Mouse (Mus musculus): ENCODE data around the gene Sh2b2. TPM values are rescaled to one million over a fixed set of nuclear protein-coding genes. Genes with fewer than 3 reads are reported as not detected.

Gene Sh2b2
- polyA plus RNA-seq (2016; fragmentation: Nextera tagmentation; extraction: Ambion mirVana), result 28.0 and 29.2 TPM in 2 replicates

- 89% methylated on average over 2 of the region's 2 CpGs for WGBS
- no peaks in the 10 kb centered on the region for H3K9me3 ChIP-seq
- no peak for ATAC-seq (ENCODE audit: low FRiP score, low read depth)
- peak within 1 kb of the TSS; percentile 74 for H3K4me2 ChIP-seq (replicated peaks)
- H3K27ac ChIP-seq, result no peak within 1 kb of the TSS
- peaks cover 32% of the 10 kb centered on the region for H3K4me1 ChIP-seq
- H3K27me3 ChIP-seq (replicated peaks), result no peaks in the 10 kb centered on the region
- 0 out of 2 replicates have a peak, but pooled peaks cover 12% of the 10 kb centered on the region for H3K36me3 ChIP-seq
- peak within 1 kb of the TSS; percentile 88 for H3K4me3 ChIP-seq
- peak within 1 kb of the TSS; percentile 85; the same call in 1 of the 2 replicates for H3K9ac ChIP-seq
Observed at GRCm38 (mm10) chr5:136246452-136246838, at the start of gene Sh2b2. Gene Sh2b2 (minus strand): TSS chr5:136246556.

DNA sequence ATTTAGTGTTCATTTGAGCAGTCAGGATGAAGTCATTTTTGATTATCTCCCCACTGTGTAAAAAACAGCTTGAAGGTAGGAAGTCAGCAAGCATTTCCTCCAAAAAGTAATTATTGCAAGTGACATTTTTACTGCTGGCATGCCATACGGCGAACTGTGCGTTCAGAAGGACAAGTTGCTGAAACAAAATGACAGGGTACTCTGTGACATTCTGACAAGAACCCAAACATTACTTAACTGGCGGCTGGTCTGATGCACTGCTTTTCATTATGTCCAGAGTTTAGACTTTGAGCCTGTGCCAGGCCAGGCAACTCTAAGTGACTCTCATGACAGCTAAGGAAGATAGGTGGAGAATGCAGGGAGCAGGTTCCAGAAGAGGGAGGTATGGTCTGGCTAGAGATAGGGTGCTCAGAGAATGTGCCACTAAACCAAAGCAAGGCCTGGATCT is 46.6 kb upstream of the Sh2b2 start:
- Histone ChIP-seq H3K27me3 (replicated peaks) (no peaks in the 10 kb centered on the region), H3K9me3 (no peaks in the 10 kb centered on the region), H3K4me1 (0 out of 2 replicates have a peak, but pooled peaks cover 5% of the 10 kb centered on the region), H3K27ac (no peak overlapping the region), H3K36me3 (peaks cover 36% of the 10 kb centered on the region; the same call in 1 of the 2 replicates), H3K4me3 (no peak overlapping the region), H3K4me2 (replicated peaks) (no peak overlapping the region), H3K9ac (no peak overlapping the region)
- 82% methylated on average over 4 of the region's 4 CpGs for WGBS
- ATAC-seq (ENCODE audit: low FRiP score, low read depth), result no peak

- 71% methylated on average over 2 of the region's 2 CpGs for WGBS
- no peak overlapping the region for H3K9ac ChIP-seq
- no peak overlapping the region for H3K4me3 ChIP-seq
- 0 out of 2 replicates have a peak, but pooled peaks cover 5% of the 10 kb centered on the region for H3K4me1 ChIP-seq
- peaks cover 36% of the 10 kb centered on the region; the same call in 1 of the 2 replicates for H3K36me3 ChIP-seq
- no peaks in the 10 kb centered on the region for H3K27me3 ChIP-seq (replicated peaks)
- no peaks in the 10 kb centered on the region for H3K9me3 ChIP-seq
- H3K4me2 ChIP-seq (replicated peaks), result no peak overlapping the region
- ATAC-seq (ENCODE audit: low FRiP score, low read depth), result no peak
- no peak overlapping the region for H3K27ac ChIP-seq
Observed at GRCm38 (mm10) chr5:136292361-136292760, 46.0 kb upstream of the Sh2b2 start.

DNA sequence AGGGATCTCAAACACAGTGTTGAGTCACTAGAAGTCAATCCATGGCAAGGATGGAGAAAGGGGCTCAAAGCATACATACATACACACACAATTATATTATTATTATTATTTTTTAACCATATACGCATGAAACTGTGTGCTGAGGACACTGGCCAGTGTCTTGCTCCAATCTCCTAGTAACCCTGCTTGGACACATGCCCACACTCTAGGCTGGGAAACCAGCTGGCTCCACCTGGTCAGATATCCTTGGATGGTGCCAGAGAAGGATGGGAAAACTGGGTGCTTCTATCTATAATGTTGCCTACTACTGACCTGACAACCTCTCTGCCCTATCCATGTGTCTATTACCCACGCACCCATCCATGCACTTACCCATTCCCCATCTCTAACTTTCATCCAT is 45.2 kb upstream of the Sh2b2 start:
- WGBS, result 97% methylated on average over 2 of the region's 2 CpGs
- no peak overlapping the region for H3K4me2 ChIP-seq (replicated peaks)
- no peak overlapping the region for H3K9ac ChIP-seq
- H3K27ac ChIP-seq, result no peak overlapping the region
- H3K36me3 ChIP-seq, result peaks cover 38% of the 10 kb centered on the region
- 0 out of 2 replicates have a peak, but pooled peaks cover 5% of the 10 kb centered on the region for H3K4me1 ChIP-seq
- no peaks in the 10 kb centered on the region for H3K27me3 ChIP-seq (replicated peaks)
- no peaks in the 10 kb centered on the region for H3K9me3 ChIP-seq
- ATAC-seq (ENCODE audit: low FRiP score, low read depth), result no peak
- H3K4me3 ChIP-seq, result no peak overlapping the region

GRCm38 (mm10) chr5:136289776-136290175 is 43.4 kb upstream of the Sh2b2 start:
- ATAC-seq (ENCODE audit: low FRiP score, low read depth), result no peak

GRCm38 (mm10) chr5:136288351-136289081 is 42.2 kb upstream of the Sh2b2 start:
- ATAC-seq (ENCODE audit: low FRiP score, low read depth), result no peak
- Histone ChIP-seq H3K4me1 (0 out of 2 replicates have a peak, but pooled peaks cover 5% of the 10 kb centered on the region), H3K4me2 (replicated peaks) (no peak overlapping the region), H3K9ac (no peak overlapping the region), H3K27me3 (replicated peaks) (no peaks in the 10 kb centered on the region), H3K4me3 (no peak overlapping the region), H3K36me3 (peaks cover 54% of the 10 kb centered on the region), H3K9me3 (no peaks in the 10 kb centered on the region), H3K27ac (no peak overlapping the region)
- WGBS, result 87% methylated on average over 6 of the region's 6 CpGs

More at GRCm38 (mm10) chr5:136289776-136290175, 43.4 kb upstream of the Sh2b2 start:
- H3K9ac ChIP-seq, result no peak overlapping the region
- WGBS, result 83% methylated on average over 3 of the region's 3 CpGs
- no peaks in the 10 kb centered on the region for H3K9me3 ChIP-seq
- H3K4me1 ChIP-seq, result 0 out of 2 replicates have a peak, but pooled peaks cover 5% of the 10 kb centered on the region
- no peak overlapping the region for H3K4me2 ChIP-seq (replicated peaks)
- H3K27me3 ChIP-seq (replicated peaks), result no peaks in the 10 kb centered on the region
- peaks cover 44% of the 10 kb centered on the region for H3K36me3 ChIP-seq
- no peak overlapping the region for H3K27ac ChIP-seq
- no peak overlapping the region for H3K4me3 ChIP-seq

DNA sequence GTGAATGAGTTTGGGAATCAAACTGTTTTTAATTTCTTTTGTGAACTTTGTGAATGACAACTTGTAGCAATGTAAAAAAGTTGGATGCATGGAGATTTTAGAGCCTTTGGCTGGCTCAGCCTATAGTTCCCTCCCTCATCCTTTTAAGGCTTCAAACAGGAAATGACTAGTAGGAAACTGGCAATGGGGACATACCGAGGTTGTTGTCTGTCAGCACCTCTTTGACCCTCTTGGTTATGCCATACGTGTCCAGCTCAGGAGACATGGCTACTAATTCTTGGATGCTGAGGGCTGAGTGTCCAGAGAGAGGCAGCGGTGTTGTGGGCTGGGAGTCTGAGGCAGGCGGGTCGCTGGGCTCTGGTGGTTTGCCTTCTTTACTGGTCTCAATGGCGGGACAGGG is 40.2 kb upstream of the Sh2b2 start:
- Histone ChIP-seq H3K27me3 (replicated peaks) (no peaks in the 10 kb centered on the region), H3K36me3 (peaks cover 68% of the 10 kb centered on the region), H3K4me2 (replicated peaks) (no peak overlapping the region), H3K9me3 (no peaks in the 10 kb centered on the region), H3K4me3 (no peak overlapping the region), H3K4me1 (no peaks in the 10 kb centered on the region), H3K27ac (no peak overlapping the region), H3K9ac (no peak overlapping the region)
- ATAC-seq (ENCODE audit: low FRiP score, low read depth), result no peak
- WGBS, result 91% methylated on average over 6 of the region's 6 CpGs

DNA sequence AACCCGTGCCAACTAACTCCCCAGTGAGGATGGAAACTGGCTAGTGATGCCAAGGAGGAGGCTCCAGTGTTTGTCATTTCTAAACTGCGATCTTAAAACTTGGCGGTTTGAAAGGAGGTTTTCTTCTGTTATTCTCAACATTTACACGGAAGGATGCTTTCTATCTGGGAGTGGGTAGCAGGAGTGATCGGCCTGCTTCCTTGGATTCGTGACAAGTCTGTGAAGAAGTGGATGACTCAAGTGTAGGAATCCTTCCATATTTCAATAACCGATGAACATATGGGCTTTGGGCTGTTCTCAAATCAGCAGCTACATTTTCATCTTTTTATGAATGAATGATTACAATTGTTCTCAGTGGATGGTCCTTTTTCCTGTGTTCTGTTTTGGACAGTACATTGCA is 38.8 kb upstream of the Sh2b2 start:
- Histone ChIP-seq H3K9ac (no peak overlapping the region), H3K27ac (no peak overlapping the region), H3K4me3 (no peak overlapping the region), H3K36me3 (peaks cover 71% of the 10 kb centered on the region), H3K4me1 (no peaks in the 10 kb centered on the region), H3K4me2 (replicated peaks) (no peak overlapping the region), H3K9me3 (no peaks in the 10 kb centered on the region), H3K27me3 (replicated peaks) (no peaks in the 10 kb centered on the region)
- 97% methylated on average over 7 of the region's 7 CpGs for WGBS
- ATAC-seq (ENCODE audit: low FRiP score, low read depth), result no peak

GRCm38 (mm10) chr5:136281351-136281750 is 35.0 kb upstream of the Sh2b2 start:
- 62% methylated on average over 6 of the region's 6 CpGs for WGBS
- H3K4me1 ChIP-seq, result no peaks in the 10 kb centered on the region
- H3K9me3 ChIP-seq, result no peaks in the 10 kb centered on the region
- peaks cover 90% of the 10 kb centered on the region for H3K36me3 ChIP-seq
- H3K27me3 ChIP-seq (replicated peaks), result no peaks in the 10 kb centered on the region
- H3K4me2 ChIP-seq (replicated peaks), result no peak overlapping the region
- no peak overlapping the region for H3K9ac ChIP-seq
- no peak for ATAC-seq (ENCODE audit: low FRiP score, low read depth)
- H3K4me3 ChIP-seq, result no peak overlapping the region
- no peak overlapping the region for H3K27ac ChIP-seq

GRCm38 (mm10) chr5:136274739-136275138 is 28.4 kb upstream of the Sh2b2 start:
- H3K27ac ChIP-seq, result no peak overlapping the region
- H3K4me1 ChIP-seq, result no peaks in the 10 kb centered on the region
- 86% methylated on average over 43 of the region's 43 CpGs for WGBS
- H3K36me3 ChIP-seq, result peaks cover 66% of the 10 kb centered on the region
- H3K9ac ChIP-seq, result no peak overlapping the region
- no peak overlapping the region for H3K4me3 ChIP-seq
- H3K27me3 ChIP-seq (replicated peaks), result no peaks in the 10 kb centered on the region
- H3K4me2 ChIP-seq (replicated peaks), result no peak overlapping the region
- no peak for ATAC-seq (ENCODE audit: low FRiP score, low read depth)
- no peaks in the 10 kb centered on the region for H3K9me3 ChIP-seq

- Histone ChIP-seq H3K4me2 (replicated peaks) (no peak overlapping the region), H3K27ac (no peak overlapping the region), H3K36me3 (peaks cover 21% of the 10 kb centered on the region), H3K4me3 (no peak overlapping the region), H3K9me3 (no peaks in the 10 kb centered on the region), H3K4me1 (no peaks in the 10 kb centered on the region), H3K27me3 (replicated peaks) (no peaks in the 10 kb centered on the region), H3K9ac (no peak overlapping the region)
- 77% methylated on average over 4 of the region's 4 CpGs for WGBS
- no peak for ATAC-seq (ENCODE audit: low FRiP score, low read depth)
Observed at GRCm38 (mm10) chr5:136269937-136270336, 23.6 kb upstream of the Sh2b2 start.

DNA sequence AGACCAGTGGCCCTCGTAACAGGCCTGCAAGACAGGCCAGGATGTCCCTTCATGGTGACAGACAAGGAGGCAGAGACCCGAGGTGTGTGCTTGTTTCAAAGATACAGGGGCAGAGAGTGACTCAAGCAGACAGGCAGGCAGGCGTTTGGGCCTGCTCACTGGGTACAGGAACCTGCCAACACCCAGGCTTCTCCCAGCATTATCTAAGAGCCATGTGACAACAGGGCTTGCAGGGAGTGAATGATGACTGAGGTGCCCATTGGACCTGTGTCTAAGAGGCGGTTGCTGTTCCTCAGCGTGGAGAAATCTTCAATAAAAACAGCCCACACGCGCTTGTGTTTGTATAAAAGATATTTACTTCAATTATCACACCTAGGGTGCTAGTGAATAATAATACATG is 19.7 kb upstream of the Sh2b2 start:
- Histone ChIP-seq H3K36me3 (no peaks in the 10 kb centered on the region), H3K27ac (no peak overlapping the region), H3K27me3 (replicated peaks) (no peaks in the 10 kb centered on the region), H3K4me2 (replicated peaks) (no peak overlapping the region), H3K9me3 (no peaks in the 10 kb centered on the region), H3K9ac (no peak overlapping the region), H3K4me3 (no peak overlapping the region), H3K4me1 (no peaks in the 10 kb centered on the region)
- ATAC-seq (ENCODE audit: low FRiP score, low read depth), result no peak
- WGBS, result 81% methylated on average over 7 of the region's 7 CpGs

- Histone ChIP-seq H3K9ac (no peak overlapping the region), H3K27ac (no peak overlapping the region), H3K4me1 (no peaks in the 10 kb centered on the region), H3K27me3 (replicated peaks) (no peaks in the 10 kb centered on the region), H3K4me3 (no peak overlapping the region), H3K4me2 (replicated peaks) (no peak overlapping the region), H3K36me3 (no peaks in the 10 kb centered on the region), H3K9me3 (no peaks in the 10 kb centered on the region)
- no peak for ATAC-seq (ENCODE audit: low FRiP score, low read depth)
- 89% methylated on average over 4 of the region's 4 CpGs for WGBS
Observed at GRCm38 (mm10) chr5:136263342-136263741, 17.0 kb upstream of the Sh2b2 start.
